Mouse (Mus musculus) ES-E14 (cell line): ENCODE data around the gene Bad. TPM values are rescaled to one million over a fixed set of nuclear protein-coding genes. Genes with fewer than 3 reads are reported as not detected.

Experiments used
- DNase-seq: peaks from one replicate; pipeline ENCODE4 v3.0.0-alpha.2; 2013; ENCODE audit warnings: low read depth, low spot score
- H3K27ac ChIP-seq: 2 replicates; pipeline ENCODE4 v1.5.1; 2012; ENCODE audit warnings: low read depth, mild to moderate bottlenecking, low read length, moderate library complexity, mixed read lengths; ENCODE audit not compliant: poor library complexity, insufficient read depth, severe bottlenecking
- H3K36me3 ChIP-seq: 2 replicates; pipeline ENCODE4 v1.6.1; 2012; ENCODE audit warnings: mild to moderate bottlenecking, low read length, moderate library complexity, mixed read lengths; ENCODE audit not compliant: control insufficient read depth, poor library complexity, insufficient read depth, severe bottlenecking
- H3K4me1 ChIP-seq, 2 experiments: fragments of 150-350 bp in 1 of 2; sonication (generic) in 1 of 2; 2 replicates each; pipeline ENCODE4 v1.6.1; 2012; ENCODE audit warnings: low read length in 2 of 2, mild to moderate bottlenecking in 1 of 2, mixed read lengths in 1 of 2; ENCODE audit not compliant: control insufficient read depth in 2 of 2, insufficient read depth in 2 of 2, poor library complexity in 1 of 2
- H3K4me3 ChIP-seq, 2 experiments: fragments of 150-350 bp in 1 of 2; sonication (generic) in 1 of 2; 2 replicates each; pipeline ENCODE4 v1.5.1; 2012; ENCODE audit warnings: low read length in 2 of 2, low read depth in 1 of 2, mild to moderate bottlenecking in 1 of 2, mixed read lengths in 1 of 2; ENCODE audit not compliant: insufficient read depth in 1 of 2, poor library complexity in 1 of 2, severe bottlenecking in 1 of 2
- H3K9ac ChIP-seq: 2 replicates; pipeline ENCODE4 v1.6.1; 2012; ENCODE audit warnings: low read depth, mild to moderate bottlenecking, low read length, mixed read lengths; ENCODE audit not compliant: poor library complexity, insufficient read depth, severe bottlenecking
- H3K9me3 ChIP-seq: fragments of 150-350 bp; sonication (generic); 2 replicates; pipeline ENCODE4 v1.6.1; 2012; ENCODE audit warnings: low read depth, mild to moderate bottlenecking, low read length; ENCODE audit not compliant: control insufficient read depth, insufficient read depth
- CHD2 ChIP-seq: IDR thresholded peaks from 2 replicates; pipeline ENCODE4 v1.6.1; 2014; ENCODE audit warnings: mild to moderate bottlenecking, low read depth, low read length, inconsistent platforms
- HCFC1 ChIP-seq: IDR thresholded peaks from 2 replicates; pipeline ENCODE4 v1.6.1; 2012; ENCODE audit warnings: low read length, inconsistent platforms, borderline replicate concordance; ENCODE audit not compliant: insufficient read depth
- MAFK ChIP-seq: IDR thresholded peaks from 2 replicates; pipeline ENCODE4 v1.6.1; 2014; ENCODE audit warnings: mild to moderate bottlenecking, low read depth, low read length, inconsistent platforms; ENCODE audit not compliant: insufficient read depth
- ZC3H11A ChIP-seq: IDR thresholded peaks from 2 replicates; pipeline ENCODE4 v1.6.1; 2012; ENCODE audit warnings: low read depth, mild to moderate bottlenecking, inconsistent platforms, low read length, borderline replicate concordance
- ZNF384 ChIP-seq: IDR thresholded peaks from 2 replicates; pipeline ENCODE4 v1.6.1; 2012; ENCODE audit warnings: low read depth, low read length, inconsistent platforms
- in situ Hi-C, 2 experiments: fragments of 600-800 bp; cut with MboI; formaldehyde crosslinking; loops; one replicate each; pipeline ENCODE4 v1.15.1; 2025; ENCODE audit warnings: low sequenced_read_pairs in 2 of 2, inconsistent platforms in 1 of 2; ENCODE audit not compliant: unreplicated experiment in 2 of 2
- total RNA-seq: library from RNA; depleted of rRNA; stranded (reverse); fragments of 300-350 nt; gene quantifications from 2 replicates; pipeline ENCODE4 v1.2.3, GENCODE M21; 2012

Bad gene
- total RNA-seq, 1 experiment = 22.9 TPM

DNA sequence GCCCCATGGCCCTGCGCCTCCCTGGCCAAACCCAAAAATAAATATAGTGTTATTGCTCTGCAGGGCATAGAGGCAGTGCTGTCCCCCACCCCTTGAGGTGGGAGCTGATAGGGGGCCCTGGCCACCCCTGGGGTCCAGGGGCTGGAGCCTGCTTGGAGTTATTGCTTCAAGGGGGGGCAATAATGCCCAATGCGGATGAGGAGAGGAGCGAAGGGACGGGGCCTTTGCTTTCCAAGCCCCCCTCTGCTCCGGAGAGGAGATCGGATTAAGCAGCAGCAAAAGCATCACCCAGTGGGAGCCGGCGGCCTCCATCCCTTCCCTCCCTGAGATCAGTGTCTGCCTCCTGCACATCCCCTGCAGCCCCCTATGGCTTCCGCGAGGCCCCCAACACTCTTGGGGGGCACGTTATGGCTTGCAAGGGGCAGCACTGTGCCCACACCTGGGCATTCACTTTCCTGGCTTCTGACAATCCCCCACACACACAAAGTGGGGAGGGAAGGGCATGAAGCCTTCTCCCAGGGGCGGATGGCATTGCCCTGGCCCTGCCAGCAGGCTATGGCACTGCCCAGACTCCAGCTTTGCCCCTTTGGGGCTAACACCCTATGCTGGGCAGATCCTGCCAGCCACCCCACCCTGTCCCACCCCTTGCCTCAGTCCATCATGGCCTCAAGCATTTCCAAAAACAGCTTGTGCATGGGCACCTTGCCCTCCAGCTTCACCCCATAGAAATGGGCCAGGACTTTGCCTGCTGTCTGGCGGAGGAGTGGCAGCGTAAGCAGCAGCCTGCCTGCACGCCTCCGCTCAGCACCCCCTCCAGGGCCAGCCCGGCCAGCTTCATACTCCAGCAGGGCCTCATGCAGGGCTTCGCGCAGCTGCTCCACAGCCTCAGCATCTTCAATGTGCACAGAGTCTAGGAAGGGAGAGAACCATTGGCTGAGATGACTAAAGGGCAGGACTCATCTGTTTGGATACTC lies 30.3 kb upstream of the Bad start:
- Histone ChIP-seq H3K9me3 (no peaks in the 10 kb centered on the region), H3K9ac (peak overlapping the region; percentile 40; the same call in 1 of the 2 replicates), H3K36me3 (peaks cover 32% of the 10 kb centered on the region), H3K4me3 (peak overlapping the region; percentile 2 to 21; a peak in 1 of 4 replicates), H3K27ac (no peak overlapping the region; the same call in 1 of the 2 replicates), H3K4me1 (peaks cover 0 to 4% of the 10 kb centered on the region in 2 experiments; a peak in 2 of 4 replicates)
- no peak for DNase-seq
- in situ Hi-C loops = no loop called here
- TF ChIP-seq ZC3H11A = no peak
- TF ChIP-seq ZNF384 = no peak
- no peak for TF ChIP-seq CHD2
- TF ChIP-seq HCFC1 = no peak
- TF ChIP-seq MAFK = no peak

DNA sequence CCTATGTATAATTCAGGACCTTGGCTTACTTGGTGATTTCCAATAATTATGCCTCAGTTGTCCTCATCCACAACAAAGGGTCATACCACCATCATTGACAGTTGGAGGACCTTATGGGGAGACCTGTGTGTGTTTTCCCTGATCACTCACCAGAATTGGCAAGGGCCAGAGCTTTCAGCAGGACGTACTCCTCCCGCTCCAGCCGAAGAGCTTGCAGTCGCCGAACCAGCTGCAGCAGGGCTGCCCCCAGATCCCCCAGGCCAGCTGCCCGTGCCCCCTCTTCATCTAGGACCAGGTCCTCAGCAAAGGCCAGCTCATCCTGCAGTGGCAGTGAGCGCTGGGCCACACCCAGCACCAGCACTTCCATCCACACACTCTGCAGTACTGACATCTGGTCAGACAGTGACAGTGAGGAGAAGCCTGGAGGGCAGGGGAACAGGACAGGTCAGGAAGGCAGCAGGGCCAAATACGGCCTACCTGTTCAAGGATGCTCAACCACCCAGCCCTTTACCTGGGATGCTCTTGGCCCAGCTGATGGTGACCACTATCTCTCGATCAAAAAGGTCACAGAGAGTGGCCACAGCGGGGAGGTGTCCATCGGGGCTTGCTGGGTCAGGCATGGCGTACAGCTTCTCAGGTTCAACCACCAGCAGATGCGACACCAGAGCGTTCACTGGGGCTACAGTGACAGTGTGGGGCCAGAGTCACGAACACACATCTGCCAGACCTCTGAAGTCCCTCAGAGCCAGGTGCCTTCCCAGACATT lies 29.3 kb upstream of the Bad start:
- DNase-seq = no peak
- peaks cover 23% of the 10 kb centered on the region for H3K36me3 ChIP-seq
- no peak overlapping the region for H3K9ac ChIP-seq
- H3K4me1 ChIP-seq = peaks cover 0 to 4% of the 10 kb centered on the region in 2 experiments; a peak in 2 of 4 replicates
- TF ChIP-seq CHD2 = no peak
- TF ChIP-seq MAFK = no peak
- TF ChIP-seq ZC3H11A = no peak
- no peak for TF ChIP-seq HCFC1
- TF ChIP-seq ZNF384 = no peak
- H3K27ac ChIP-seq = no peak overlapping the region
- no peak overlapping the region for H3K4me3 ChIP-seq
- in situ Hi-C loops = no loop called here
- H3K9me3 ChIP-seq = no peaks in the 10 kb centered on the region

DNA sequence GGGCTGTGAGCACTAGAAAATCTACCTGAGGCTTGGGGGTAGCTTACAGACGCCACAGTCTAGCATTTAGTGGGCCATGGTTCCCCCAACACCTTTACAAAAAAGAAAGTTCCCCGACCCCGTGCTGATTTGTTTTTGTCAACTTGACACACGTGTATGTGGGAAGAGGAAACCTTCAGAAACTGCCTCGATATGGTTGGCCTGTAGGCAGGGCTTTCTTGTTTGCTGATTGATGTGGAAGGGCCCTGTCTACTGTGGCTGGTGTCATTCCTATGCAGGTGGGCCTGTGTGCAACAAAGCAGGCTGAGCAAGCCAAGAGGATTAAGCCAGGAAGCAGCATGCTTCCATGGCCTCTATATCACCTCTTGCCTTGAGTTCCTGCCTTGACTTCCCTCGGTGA lies 28.6 kb upstream of the Bad start:
- no peak overlapping the region for H3K27ac ChIP-seq
- TF ChIP-seq ZNF384 = no peak
- TF ChIP-seq ZC3H11A = no peak
- TF ChIP-seq HCFC1 = no peak
- TF ChIP-seq MAFK = no peak
- no peak for TF ChIP-seq CHD2
- in situ Hi-C loops = no loop called here
- H3K4me1 ChIP-seq = peaks cover 0 to 4% of the 10 kb centered on the region in 2 experiments; a peak in 2 of 4 replicates
- H3K9me3 ChIP-seq = no peaks in the 10 kb centered on the region
- no peak for DNase-seq
- no peak overlapping the region for H3K4me3 ChIP-seq
- H3K36me3 ChIP-seq = peaks cover 23% of the 10 kb centered on the region
- no peak overlapping the region for H3K9ac ChIP-seq

DNA sequence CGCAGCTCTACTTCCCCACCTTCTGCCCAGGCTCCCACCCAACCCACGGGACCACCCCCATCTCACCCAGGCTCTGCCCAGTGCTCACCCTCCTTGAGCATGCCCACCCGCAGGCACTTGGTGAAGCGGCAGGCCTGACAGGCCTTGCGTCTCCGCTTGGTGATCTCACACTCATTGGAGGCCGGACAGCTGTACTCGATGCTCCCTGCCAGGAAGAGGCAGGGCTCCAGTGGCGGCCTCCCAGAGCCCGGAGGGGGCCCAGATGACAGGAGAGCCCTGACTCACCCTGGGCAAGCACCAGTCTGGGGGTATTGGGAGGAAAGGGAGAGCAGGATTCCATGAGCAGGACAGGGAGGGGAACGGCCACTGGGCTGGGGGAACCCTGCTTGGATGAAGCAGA lies 27.7 kb upstream of the Bad start:
- H3K4me3 ChIP-seq = peak overlapping the region; percentile 42 to 50
- H3K36me3 ChIP-seq = peaks cover 23% of the 10 kb centered on the region
- peak overlapping the region; percentile 39; the same call in 1 of the 2 replicates for H3K9ac ChIP-seq
- no peaks in the 10 kb centered on the region for H3K9me3 ChIP-seq
- no peak for DNase-seq
- peaks cover 0 to 2% of the 10 kb centered on the region in 2 experiments; a peak in 2 of 4 replicates for H3K4me1 ChIP-seq
- no peak for TF ChIP-seq ZNF384
- TF ChIP-seq CHD2 = no peak
- no peak for TF ChIP-seq ZC3H11A
- no peak for TF ChIP-seq MAFK
- no peak for TF ChIP-seq HCFC1
- in situ Hi-C loops = no loop called here
- no peak overlapping the region for H3K27ac ChIP-seq
